Mouse (Mus musculus): ENCODE measurements around the gene Ccdc113.
"Not testable (repeated sequence)": the region's sequence is repeated elsewhere in the genome, so short reads cannot be mapped to it uniquely, and the experiment has no call there.

The Ccdc113 gene

GRCm38 (mm10) chr8:95601306-95601705 lies 67.4 kb downstream of the Ccdc113 start:
- DNase-seq (ENCODE audit: extremely low read depth, low read depth): no peak

- DNase-seq (ENCODE audit: extremely low read depth, low read depth): no peak
Measured at GRCm38 (mm10) chr8:95602168-95602567, 68.3 kb downstream of the Ccdc113 start.

GRCm38 (mm10) chr8:95606509-95606908 lies 72.6 kb downstream of the Ccdc113 start:
- DNase-seq (ENCODE audit: extremely low read depth, low read depth): not testable (repeated sequence)

GRCm38 (mm10) chr8:95607210-95607609 lies 73.3 kb downstream of the Ccdc113 start:
- DNase-seq (ENCODE audit: extremely low read depth, low read depth): no peak
